Mouse (Mus musculus) midbrain, embryonic 11.5 days (tissue): ENCODE data around the gene H2-M10.4. TPM values are rescaled to one million over a fixed set of nuclear protein-coding genes. Genes with fewer than 3 reads are reported as not detected.
"Not testable (repeated sequence)": the region's sequence is repeated elsewhere in the genome, so short reads cannot be mapped to it uniquely, and the experiment has no call there.

Experiments used
- ATAC-seq: fragments of 200-750 bp; cut with Nextera tagmentation; 2 replicates; pipeline ENCODE4 v1.8.0; 2017; ENCODE audit warnings: moderate TSS enrichment, moderate library complexity; ENCODE audit not compliant: low FRiP score
- DNase-seq: peaks from one replicate; pipeline ENCODE4 v3.0.0; 2015; ENCODE audit warnings: low spot score; ENCODE audit errors: missing footprints
- H3K27ac ChIP-seq: fragments of 300-500 bp; sonication (generic); 2 replicates; pipeline ENCODE4 v1.5.1; 2014; ENCODE audit warnings: low read depth, low read length
- H3K27me3 ChIP-seq: fragments of 300-500 bp; sonication (generic); 2 replicates; pipeline ENCODE4 v1.6.1; 2014; ENCODE audit warnings: mild to moderate bottlenecking, low read length, moderate library complexity, mixed read lengths; ENCODE audit not compliant: control insufficient read depth, insufficient read depth
- H3K36me3 ChIP-seq: fragments of 300-500 bp; sonication (generic); 2 replicates; pipeline ENCODE4 v1.6.1; 2014; ENCODE audit warnings: mild to moderate bottlenecking, low read length, moderate library complexity, mixed read lengths; ENCODE audit not compliant: control insufficient read depth, insufficient read depth
- H3K4me1 ChIP-seq: fragments of 300-500 bp; sonication (generic); 2 replicates; pipeline ENCODE4 v1.6.1; 2014; ENCODE audit warnings: low read length; ENCODE audit not compliant: control insufficient read depth, insufficient read depth
- H3K4me2 ChIP-seq: fragments of 300-500 bp; sonication (generic); 2 replicates; pipeline ENCODE4 v1.6.1; 2014; ENCODE audit warnings: mild to moderate bottlenecking, moderate library complexity
- H3K4me3 ChIP-seq: fragments of 300-500 bp; sonication (generic); 2 replicates; pipeline ENCODE4 v1.5.1; 2014; ENCODE audit warnings: low read depth, low read length
- H3K9ac ChIP-seq: fragments of 300-500 bp; sonication (generic); 2 replicates; pipeline ENCODE4 v1.6.1; 2014; ENCODE audit warnings: low read length
- H3K9me3 ChIP-seq: fragments of 300-500 bp; sonication (generic); 2 replicates; pipeline ENCODE4 v1.6.1; 2016; ENCODE audit warnings: low read length; ENCODE audit not compliant: control insufficient read depth
- WGBS: fragments of 180-500 bp; shearing (Covaris S2); extraction: QIAGEN DNeasy Blood & Tissue Kit; methylation state at CpG from one replicate; pipeline ENCODE4 v1.1.7; 2014; 5-methylcytosine and 5-hydroxymethylcytosine counted together
- polyA plus RNA-seq: library from polyadenylated mRNA; unstranded; fragments of >200 nt; fragmentation: Nextera tagmentation; extraction: Ambion mirVana; gene quantifications from 2 replicates; pipeline ENCODE4 v1.2.1, GENCODE M21; 2014

H2-M10.4 gene
- polyA plus RNA-seq, result not detected in 2 replicates

GRCm38 (mm10) chr17:36462234-36462633, at the start of gene H2-M10.4:
Gene H2-M10.4, minus strand, starts transcription at chr17:36462334.
- H3K9me3 ChIP-seq, result no peaks in the 10 kb centered on the region
- no peak within 1 kb of the TSS for H3K9ac ChIP-seq
- DNase-seq (no peak), ATAC-seq (no peak)
- no peaks in the 10 kb centered on the region for H3K36me3 ChIP-seq
- H3K4me2 ChIP-seq, result no peak within 1 kb of the TSS
- WGBS, result 94% methylated on average over 7 of the region's 7 CpGs
- no peak within 1 kb of the TSS for H3K4me3 ChIP-seq
- H3K27me3 ChIP-seq, result no peaks in the 10 kb centered on the region
- H3K27ac ChIP-seq, result no peak within 1 kb of the TSS
- H3K4me1 ChIP-seq, result no peaks in the 10 kb centered on the region

- no peak for ATAC-seq
- Histone ChIP-seq H3K9ac (no peak overlapping the region), H3K27ac (no peak overlapping the region), H3K9me3 (no peaks in the 10 kb centered on the region), H3K36me3 (no peaks in the 10 kb centered on the region), H3K4me3 (no peak overlapping the region), H3K4me2 (no peak overlapping the region), H3K27me3 (no peaks in the 10 kb centered on the region), H3K4me1 (no peaks in the 10 kb centered on the region)
- no peak for DNase-seq
Observed at GRCm38 (mm10) chr17:36503910-36504309, 41.8 kb upstream of the H2-M10.4 start.

- DNase-seq (no peak), ATAC-seq (no peak)
- H3K9ac ChIP-seq, result no peak overlapping the region
- no peaks in the 10 kb centered on the region for H3K9me3 ChIP-seq
- WGBS, result 72% methylated on average over 1 of the region's 1 CpGs
- H3K27me3 ChIP-seq, result no peaks in the 10 kb centered on the region
- no peaks in the 10 kb centered on the region for H3K36me3 ChIP-seq
- no peak overlapping the region for H3K4me3 ChIP-seq
- no peak overlapping the region for H3K4me2 ChIP-seq
- no peaks in the 10 kb centered on the region for H3K4me1 ChIP-seq
- H3K27ac ChIP-seq, result no peak overlapping the region
Observed at GRCm38 (mm10) chr17:36500435-36500834, 38.3 kb upstream of the H2-M10.4 start.

GRCm38 (mm10) chr17:36488181-36488580, 26.0 kb upstream of the H2-M10.4 start:
- H3K27ac ChIP-seq, H3K9me3 ChIP-seq, H3K4me3 ChIP-seq, DNase-seq, H3K9ac ChIP-seq, ATAC-seq, H3K4me2 ChIP-seq, H3K36me3 ChIP-seq, H3K27me3 ChIP-seq, H3K4me1 ChIP-seq: not testable (repeated sequence)
- WGBS, result 97% methylated on average over 16 of the region's 16 CpGs

DNA sequence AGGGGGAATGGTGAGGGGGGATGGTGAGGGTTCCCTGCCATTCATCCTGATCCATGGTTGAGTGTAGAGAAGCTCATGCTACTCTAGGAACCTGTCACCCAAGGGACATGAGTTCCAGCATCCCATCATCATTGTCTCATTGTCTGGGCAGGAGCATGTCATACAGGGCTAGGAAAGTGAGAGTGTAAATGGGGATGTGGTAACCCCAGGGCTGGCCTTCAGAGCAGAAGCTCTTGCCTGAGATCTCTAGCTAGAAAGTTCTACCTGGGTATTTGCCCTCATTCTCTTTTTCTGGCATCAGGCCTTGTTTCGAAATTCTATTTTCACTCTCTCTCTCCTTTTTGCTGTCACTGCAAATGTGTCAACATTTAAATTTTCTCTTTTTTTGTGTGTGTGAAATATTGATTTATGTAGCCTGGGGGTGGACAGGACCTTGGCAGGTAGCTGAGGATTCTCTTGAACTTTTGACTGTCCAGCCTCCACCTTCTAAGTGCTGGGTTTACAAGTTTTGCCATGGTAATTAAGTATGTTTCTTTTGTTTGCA, 24.6 kb upstream of the H2-M10.4 start:
- no peaks in the 10 kb centered on the region for H3K4me1 ChIP-seq
- ATAC-seq, result no peak
- H3K4me2 ChIP-seq, result no peak overlapping the region
- 76% methylated on average over 1 of the region's 1 CpGs for WGBS
- no peak overlapping the region for H3K27ac ChIP-seq
- no peaks in the 10 kb centered on the region for H3K36me3 ChIP-seq
- no peaks in the 10 kb centered on the region for H3K27me3 ChIP-seq
- DNase-seq, result no peak
- no peak overlapping the region for H3K9ac ChIP-seq
- no peak overlapping the region for H3K4me3 ChIP-seq
- no peaks in the 10 kb centered on the region for H3K9me3 ChIP-seq

DNA sequence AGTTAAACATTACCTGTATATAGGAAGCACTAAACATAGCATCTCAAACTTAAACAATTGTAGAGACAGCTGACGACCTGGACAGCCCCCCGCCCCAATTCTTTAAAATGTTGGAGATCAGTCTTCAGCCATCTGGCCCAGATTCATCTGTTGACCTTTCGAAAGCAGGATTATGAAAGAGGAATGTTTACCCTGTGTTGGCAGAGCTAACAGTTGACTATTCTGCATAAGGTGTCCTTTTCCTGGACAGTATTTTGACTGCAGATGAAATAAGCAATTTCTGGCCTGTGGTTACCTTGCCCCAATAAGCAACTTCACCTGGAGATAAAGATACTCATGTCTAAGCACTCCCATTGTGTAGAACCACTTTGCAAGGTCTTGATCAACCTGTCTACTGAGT, 21.7 kb upstream of the H2-M10.4 start:
- WGBS, result 87% methylated on average over 3 of the region's 3 CpGs
- no peaks in the 10 kb centered on the region for H3K9me3 ChIP-seq
- no peak for DNase-seq

GRCm38 (mm10) chr17:36456260-36456659, 5.9 kb downstream of the H2-M10.4 start:
- no peaks in the 10 kb centered on the region for H3K27me3 ChIP-seq
- ATAC-seq (no peak), DNase-seq (no peak)
- H3K27ac ChIP-seq, result no peak overlapping the region
- H3K9ac ChIP-seq, result no peak overlapping the region
- no peak overlapping the region for H3K4me3 ChIP-seq
- no peaks in the 10 kb centered on the region for H3K4me1 ChIP-seq
- no peaks in the 10 kb centered on the region for H3K9me3 ChIP-seq
- no peaks in the 10 kb centered on the region for H3K36me3 ChIP-seq
- no peak overlapping the region for H3K4me2 ChIP-seq
- WGBS, result 74% methylated on average over 4 of the region's 4 CpGs

More for the DNA sequence above, 21.7 kb upstream of the H2-M10.4 start:
- Histone ChIP-seq H3K4me3 (no peak overlapping the region), H3K27ac (no peak overlapping the region), H3K4me2 (no peak overlapping the region), H3K9ac (no peak overlapping the region), H3K27me3 (no peaks in the 10 kb centered on the region), H3K36me3 (no peaks in the 10 kb centered on the region), H3K4me1 (no peaks in the 10 kb centered on the region)
- ATAC-seq, result no peak

GRCm38 (mm10) chr17:36431411-36431810, 30.7 kb downstream of the H2-M10.4 start:
- Histone ChIP-seq H3K27me3 (no peaks in the 10 kb centered on the region), H3K27ac (no peak overlapping the region), H3K9ac (no peak overlapping the region), H3K4me1 (no peaks in the 10 kb centered on the region), H3K4me2 (no peak overlapping the region), H3K36me3 (no peaks in the 10 kb centered on the region), H3K4me3 (no peak overlapping the region), H3K9me3 (no peaks in the 10 kb centered on the region)
- ATAC-seq, result no peak
- 85% methylated on average over 2 of the region's 2 CpGs for WGBS
- no peak for DNase-seq

DNA sequence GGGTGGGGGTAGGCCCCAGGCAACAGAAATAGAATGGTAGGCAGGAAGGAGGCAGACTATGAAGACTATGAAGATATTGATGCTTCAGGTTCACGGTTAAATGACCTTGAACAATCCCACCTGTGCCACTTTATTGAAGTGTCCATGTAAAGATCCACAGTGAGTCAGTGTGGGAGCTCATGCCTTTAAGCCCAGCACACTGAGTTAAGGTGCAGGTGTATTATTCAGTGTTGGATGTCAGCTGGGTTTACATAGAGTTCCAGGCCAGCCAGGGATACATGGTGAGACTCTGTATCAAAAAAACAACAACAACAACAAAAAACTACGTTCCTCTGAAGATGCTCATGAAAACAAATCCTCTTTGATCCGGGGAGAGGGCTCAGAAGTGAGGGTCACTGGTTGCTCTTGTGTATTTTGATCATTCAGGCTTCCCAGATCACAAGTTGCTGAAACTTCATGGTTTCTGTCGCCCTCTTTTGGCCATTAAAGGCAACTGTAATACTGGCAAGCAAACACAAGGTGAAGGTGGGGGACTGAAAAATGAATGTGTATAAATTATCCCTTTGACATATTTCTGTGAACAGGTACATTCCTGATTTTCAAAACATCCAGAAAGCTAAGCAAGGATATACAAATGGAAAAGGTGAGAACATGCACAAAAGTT, 43.9 kb downstream of the H2-M10.4 start:
- Histone ChIP-seq H3K4me2 (no peak overlapping the region), H3K4me3 (no peak overlapping the region), H3K9ac (no peak overlapping the region), H3K9me3 (no peaks in the 10 kb centered on the region), H3K27ac (no peak overlapping the region), H3K4me1 (no peaks in the 10 kb centered on the region), H3K27me3 (no peaks in the 10 kb centered on the region), H3K36me3 (no peaks in the 10 kb centered on the region)
- WGBS, result 22% methylated on average over 4 of the region's 4 CpGs
- ATAC-seq, result no peak
- DNase-seq, result peak; percentile 89
